Mouse (Mus musculus): ENCODE results near the gene Mroh8. TPM values are rescaled to one million over a fixed set of nuclear protein-coding genes. Genes with fewer than 3 reads are reported as not detected.
A peak's percentile ranks its signal among the peaks of the same experiment; 100 is the strongest.
"Not testable (repeated sequence)": the region's sequence is repeated elsewhere in the genome, so short reads cannot be mapped to it uniquely, and the experiment has no call there.

Gene Mroh8
- total RNA-seq, 2 experiments from 2014 or later, result 0.85 to 1.3 TPM

GRCm38 (mm10) chr2:157203459-157204365 is 75.6 kb downstream of the Mroh8 start:
- intact Hi-C loops (cut with DNase I), result loop anchor here (2.0 to 5.0 kb wide), 2 partner anchors 54 to 75 kb away; partner anchors contain the start of genes Mroh8 and Rpn2
- peak; percentile 5 to 26 for DNase-seq (ENCODE audit: low spot score in 2 of 2)

GRCm38 (mm10) chr2:157203026-157203425 is 76.3 kb downstream of the Mroh8 start:
- intact Hi-C loops (cut with DNase I), result loop anchor here (5.0 kb wide), 1 partner anchor 54 kb away; no protein-coding TSS in a partner anchor

GRCm38 (mm10) chr2:157202361-157202760 is 77.0 kb downstream of the Mroh8 start:
- DNase-seq (ENCODE audit: low spot score in 2 of 2), result no peak
- intact Hi-C loops (cut with DNase I), result loop anchor here (5.0 kb wide), 1 partner anchor 55 kb away; no protein-coding TSS in a partner anchor

More at GRCm38 (mm10) chr2:157203026-157203425, 76.3 kb downstream of the Mroh8 start:
- DNase-seq (ENCODE audit: low spot score in 2 of 2), result no peak

DNA sequence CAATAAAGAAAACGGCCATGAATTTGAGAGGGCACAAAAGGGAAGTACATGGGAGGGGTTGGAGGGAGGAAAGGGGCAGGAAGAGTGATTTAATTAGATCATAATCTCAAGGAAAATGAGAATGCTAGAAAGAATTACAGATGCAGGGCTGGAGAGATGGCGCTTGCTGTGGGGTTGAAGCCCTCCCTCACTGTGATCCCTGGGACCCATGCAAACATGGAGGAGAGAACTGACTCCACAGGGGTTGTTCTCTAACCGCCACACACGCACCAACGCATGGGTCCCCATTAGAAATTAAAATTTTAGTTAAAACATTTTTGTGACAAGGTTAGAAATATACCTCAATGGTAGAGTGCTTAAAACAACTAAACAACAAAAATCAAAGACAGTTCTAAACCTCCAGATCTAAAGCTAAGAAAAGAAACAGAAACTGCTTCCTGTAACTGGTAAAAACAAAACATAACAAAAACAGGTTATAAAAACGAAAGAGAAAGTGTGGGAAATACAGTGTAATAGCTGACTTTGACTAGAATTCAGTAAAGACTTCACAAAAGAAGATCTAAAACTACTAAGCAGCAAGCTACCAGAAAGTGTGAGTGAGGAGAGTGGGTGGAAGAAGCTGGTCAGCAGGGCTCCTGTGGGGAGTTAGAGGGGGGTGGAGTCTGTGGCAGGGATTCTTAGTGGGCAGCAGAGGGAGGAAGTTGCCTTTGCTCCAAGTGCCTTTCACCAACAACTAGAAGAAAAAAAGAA is 78.1 kb downstream of the Mroh8 start:
- intact Hi-C loops (cut with DNase I), result loop anchor here (5.0 kb wide), 1 partner anchor 56 kb away; no protein-coding TSS in a partner anchor
- DNase-seq (ENCODE audit: low spot score in 2 of 2), result no peak

DNA sequence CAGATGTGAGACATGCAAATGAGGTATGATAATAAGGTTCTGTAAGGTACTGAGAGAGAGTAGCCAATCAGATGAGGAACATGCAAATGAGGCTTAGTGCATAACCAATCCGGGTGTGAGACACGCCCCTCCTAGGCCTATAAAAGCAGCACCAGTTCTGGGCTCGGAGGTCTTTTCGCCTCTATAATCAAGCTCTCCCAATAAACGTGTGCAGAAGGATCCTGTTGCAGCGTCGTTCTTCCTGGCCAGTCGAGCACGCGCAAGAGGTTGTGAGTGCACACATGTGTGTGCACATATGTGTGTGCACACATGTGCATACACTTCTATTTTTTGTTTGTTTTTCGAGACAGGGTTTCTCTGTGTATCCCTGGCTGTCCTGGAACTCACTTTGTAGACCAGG is 80.9 kb downstream of the Mroh8 start:
- intact Hi-C loops (cut with DNase I); DNase-seq (ENCODE audit: low spot score in 2 of 2): not testable (repeated sequence)

DNA sequence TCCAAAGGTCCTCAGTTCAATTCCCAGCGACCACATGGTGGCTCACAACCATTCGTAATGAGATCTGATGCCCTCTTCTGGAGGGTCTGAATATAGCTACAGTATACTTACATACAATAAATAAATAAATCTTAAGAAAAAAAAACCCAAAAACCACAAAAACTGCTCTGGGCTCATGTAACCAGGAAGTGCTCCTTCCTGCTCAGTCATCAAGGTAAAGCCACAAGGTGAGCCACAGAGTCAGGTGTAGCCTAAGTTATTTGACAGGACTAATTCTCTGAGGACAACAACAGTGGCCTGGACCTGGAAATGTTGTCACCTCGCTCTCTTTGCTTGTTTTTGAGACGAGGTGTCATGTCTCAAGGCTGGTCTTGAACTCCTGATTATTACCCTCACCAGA is 88.7 kb downstream of the Mroh8 start:
- no peak for DNase-seq (ENCODE audit: low spot score in 2 of 2)
- intact Hi-C loops (cut with DNase I), result no loop called here

DNA sequence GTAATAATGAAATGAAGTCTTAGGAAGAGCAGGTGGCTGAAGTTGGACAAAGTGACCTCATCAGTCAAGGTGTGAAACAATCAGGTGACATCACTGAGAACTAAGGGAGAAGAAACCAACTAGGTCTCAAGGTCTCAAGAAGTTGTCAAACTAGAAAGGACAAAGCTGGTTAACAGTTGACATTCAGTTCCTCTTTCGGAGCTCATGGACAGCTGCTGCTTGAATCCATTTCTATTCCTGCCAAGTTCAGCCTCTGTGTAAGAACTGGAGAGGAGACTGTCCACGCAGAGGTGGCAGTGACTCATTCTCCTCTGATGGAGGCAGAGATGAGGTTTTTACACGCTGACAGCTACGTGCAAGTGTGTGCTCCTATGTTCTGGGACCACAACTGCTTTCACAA is 92.1 kb downstream of the Mroh8 start:
- intact Hi-C loops (cut with DNase I), result no loop called here
- DNase-seq (ENCODE audit: low spot score in 2 of 2), result no peak

DNA sequence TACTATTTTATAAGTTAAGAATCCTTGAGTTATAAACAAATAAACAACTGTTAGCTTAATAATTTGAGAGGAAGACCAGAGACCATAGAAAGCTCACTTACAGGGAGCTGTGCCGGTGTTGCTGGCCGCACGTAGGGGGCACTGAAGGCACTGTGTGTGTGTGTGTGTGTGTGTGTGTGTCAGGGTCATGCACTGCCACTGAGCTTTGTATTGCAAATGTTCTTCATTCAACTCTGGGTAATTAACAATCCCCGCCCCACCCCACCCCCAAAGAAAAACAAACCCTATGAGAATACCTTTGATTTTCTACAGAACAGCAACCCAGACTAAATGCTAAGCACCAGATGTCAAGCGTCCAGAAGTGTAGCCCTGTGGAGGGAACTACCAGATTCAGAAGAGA is 92.8 kb downstream of the Mroh8 start:
- intact Hi-C loops (cut with DNase I), result no loop called here
- DNase-seq (ENCODE audit: low spot score in 2 of 2), result no peak

- no peak for DNase-seq (ENCODE audit: low spot score in 2 of 2)
- intact Hi-C loops (cut with DNase I), result no loop called here
Observed at GRCm38 (mm10) chr2:157185022-157185660, 94.2 kb downstream of the Mroh8 start.

DNA sequence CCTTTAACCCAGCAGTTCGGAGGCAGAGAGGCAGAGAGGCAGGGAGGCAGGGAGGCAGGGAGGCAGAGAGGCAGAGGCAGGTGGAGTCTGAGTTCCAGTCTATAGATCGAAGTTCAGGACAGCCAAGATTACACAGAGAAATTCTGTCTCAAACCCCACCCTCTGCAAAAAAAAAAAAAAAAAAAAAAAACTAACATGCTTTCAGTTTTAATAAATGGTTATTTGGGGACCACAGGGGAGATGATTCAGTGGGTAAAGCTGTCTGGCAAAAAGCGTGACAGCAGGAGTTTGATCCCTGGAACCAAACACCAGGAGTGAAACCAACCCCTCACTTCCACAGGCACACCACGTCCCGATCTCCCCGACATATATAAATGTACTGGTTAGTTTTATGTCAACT is 101.2 kb downstream of the Mroh8 start:
- intact Hi-C loops (cut with DNase I), result no loop called here
- DNase-seq (ENCODE audit: low spot score in 2 of 2), result no peak

DNA sequence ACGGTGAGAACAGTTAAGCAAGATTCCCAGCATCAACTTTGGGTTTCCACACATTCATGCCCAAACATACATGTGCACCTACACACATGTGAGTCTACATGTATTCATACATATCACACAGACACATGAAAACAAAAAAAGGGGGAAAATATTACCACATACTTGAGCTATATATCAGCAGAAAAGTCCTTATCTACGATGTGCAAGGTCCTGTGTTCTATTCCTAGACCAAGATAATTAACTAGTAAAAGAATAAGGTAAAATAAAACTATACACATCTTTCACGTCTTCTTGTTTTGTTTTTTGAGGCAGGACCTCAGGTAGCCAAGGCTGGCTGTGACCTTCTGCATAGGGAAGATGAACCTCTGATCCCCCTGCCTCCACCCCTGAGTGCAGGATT is 103.1 kb downstream of the Mroh8 start:
- no peak for DNase-seq (ENCODE audit: low spot score in 2 of 2)
- intact Hi-C loops (cut with DNase I), result no loop called here

DNA sequence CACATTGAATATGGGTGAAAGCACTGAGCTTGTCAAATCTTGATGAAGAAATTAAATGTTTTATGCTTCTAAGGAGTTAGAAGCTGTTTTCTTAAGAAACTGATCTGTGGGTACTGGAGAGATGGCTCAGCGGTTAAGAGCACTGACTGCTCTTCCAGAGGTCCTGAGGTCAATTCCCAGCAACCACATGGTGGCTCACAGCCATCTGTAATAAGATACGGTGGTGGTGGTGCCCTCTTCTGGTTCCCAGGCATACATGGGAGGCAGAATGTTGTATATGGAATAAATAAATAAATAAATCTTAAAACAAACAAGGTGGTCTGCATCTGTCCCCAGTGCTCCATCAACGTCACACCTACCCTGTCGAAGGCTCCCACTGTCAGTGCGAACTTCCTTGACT is 104.9 kb downstream of the Mroh8 start:
- DNase-seq (ENCODE audit: low spot score in 2 of 2), result no peak
- intact Hi-C loops (cut with DNase I), result no loop called here

- DNase-seq (ENCODE audit: low spot score in 2 of 2), result no peak
- intact Hi-C loops (cut with DNase I), result no loop called here
Observed at GRCm38 (mm10) chr2:157173555-157173954, 105.8 kb downstream of the Mroh8 start.

DNA sequence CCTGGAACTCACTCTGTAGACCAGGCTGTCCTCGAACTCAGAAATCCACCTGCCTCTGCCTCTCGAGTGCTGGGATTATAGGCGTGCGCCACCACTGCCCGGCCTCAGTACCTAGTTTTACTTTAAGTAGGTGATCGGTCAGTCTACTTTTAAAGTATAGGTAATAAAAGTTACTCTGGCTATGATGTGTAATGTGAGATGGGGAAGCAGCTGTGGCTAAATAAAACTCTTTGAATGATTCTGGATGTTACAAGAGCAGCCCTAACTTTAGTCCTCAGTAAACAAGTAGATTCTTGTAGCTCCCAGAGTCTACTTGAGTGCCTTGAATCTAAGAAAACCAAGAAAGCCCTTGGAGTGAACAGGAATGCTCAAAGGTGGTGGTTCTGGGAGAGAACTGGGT is 106.4 kb downstream of the Mroh8 start:
- intact Hi-C loops (cut with DNase I), result no loop called here

GRCm38 (mm10) chr2:157170626-157171025 is 108.7 kb downstream of the Mroh8 start:
- intact Hi-C loops (cut with DNase I), result no loop called here
- no peak for DNase-seq (ENCODE audit: low spot score in 2 of 2)

More for the DNA sequence above, 106.4 kb downstream of the Mroh8 start:
- DNase-seq (ENCODE audit: low spot score in 2 of 2), result no peak

DNA sequence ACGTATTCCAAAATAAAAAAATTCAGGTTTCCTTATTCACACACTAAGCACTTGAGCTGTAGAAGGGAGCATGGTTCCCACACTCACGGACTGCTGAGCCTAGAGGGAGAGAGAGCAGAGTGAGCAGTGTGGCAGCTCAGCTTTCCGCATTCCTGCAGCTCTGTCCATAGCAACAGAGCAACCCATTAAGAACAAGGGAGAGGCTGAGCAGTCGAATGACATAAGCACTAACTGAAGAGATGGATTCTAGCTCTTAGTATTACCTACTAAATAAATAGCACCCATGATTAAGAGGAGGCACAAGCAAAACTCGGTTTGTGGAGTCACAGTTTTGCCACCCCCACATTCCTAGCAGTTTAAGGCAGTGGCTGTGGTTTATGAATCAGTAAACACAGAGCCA is 109.2 kb downstream of the Mroh8 start:
- peak; percentile 18 to 31 for DNase-seq (ENCODE audit: low spot score in 2 of 2)
- intact Hi-C loops (cut with DNase I), result no loop called here

DNA sequence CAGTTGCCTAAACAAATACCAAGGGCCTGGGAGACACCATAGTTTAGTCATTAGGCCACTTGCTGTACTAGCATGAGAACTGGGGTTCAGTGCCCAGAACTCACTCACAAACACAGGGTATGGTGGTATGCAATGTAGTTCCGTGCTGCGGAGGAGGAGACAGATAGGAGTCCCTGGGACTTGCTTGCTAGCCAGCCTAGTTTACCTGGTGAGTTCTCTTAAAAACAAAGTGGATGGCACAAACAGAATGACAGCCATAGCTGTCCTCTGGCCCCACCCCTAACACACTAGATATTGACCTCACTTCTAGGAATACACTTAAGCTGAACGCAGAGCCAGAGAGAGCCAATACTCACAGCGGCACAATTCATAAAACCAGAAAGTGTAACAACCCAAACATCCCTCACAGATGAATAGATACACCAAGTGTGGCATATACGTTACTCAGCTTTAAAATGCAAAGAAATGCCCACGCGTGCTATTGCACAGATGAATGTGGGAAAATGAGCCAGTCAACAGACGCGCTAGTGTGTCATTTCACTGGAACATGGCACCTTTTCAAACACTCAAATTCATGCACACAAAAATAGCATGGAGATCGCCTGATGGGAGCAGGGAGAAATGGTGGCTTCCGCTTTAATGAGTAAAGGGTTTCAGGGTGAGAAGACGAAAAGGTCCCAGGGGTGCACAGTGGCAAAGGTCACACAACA is 112.8 kb downstream of the Mroh8 start:
- intact Hi-C loops (cut with DNase I), result no loop called here

DNA sequence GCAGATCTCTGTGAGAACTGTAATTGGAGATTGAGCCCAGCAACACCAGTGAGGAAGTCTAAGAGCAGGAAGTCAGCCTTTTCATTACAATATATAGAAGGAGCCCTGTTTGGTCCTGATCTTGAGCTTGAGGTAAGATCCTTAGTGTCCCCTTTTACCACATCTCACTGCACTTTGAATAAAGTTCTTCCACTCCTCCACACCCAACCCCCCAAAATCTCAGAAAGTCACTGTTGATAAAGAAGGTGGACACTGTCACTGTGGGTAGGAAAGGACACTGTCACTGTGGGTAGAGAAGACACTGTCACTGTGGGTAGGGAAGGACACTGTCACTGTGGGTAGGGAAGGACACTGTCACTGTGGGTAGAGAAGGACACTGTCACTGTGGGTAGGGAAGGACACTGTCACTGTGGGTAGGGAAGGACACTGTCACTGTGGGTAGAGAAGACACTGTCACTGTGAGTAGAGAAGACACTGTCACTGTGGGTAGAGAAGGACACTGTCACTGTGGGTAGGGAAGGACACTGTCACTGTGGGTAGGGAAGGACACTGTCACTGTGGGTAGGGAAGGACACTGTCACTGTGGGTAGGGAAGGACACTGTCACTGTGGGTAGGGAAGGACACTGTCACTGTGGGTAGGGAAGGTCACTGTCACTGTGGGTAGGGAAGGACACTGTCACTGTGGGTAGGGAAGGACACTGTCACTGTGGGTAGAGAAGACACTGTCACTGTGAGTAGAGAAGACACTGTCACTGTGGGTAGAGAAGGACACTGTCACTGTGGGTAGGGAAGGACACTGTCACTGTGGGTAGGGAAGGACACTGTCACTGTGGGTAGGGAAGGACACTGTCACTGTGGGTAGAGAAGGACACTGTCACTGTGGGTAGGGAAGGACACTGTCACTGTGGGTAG is 113.8 kb downstream of the Mroh8 start:
- intact Hi-C loops (cut with DNase I); DNase-seq (ENCODE audit: low spot score in 2 of 2): not testable (repeated sequence)

More for the DNA sequence above, 112.8 kb downstream of the Mroh8 start:
- DNase-seq (ENCODE audit: low spot score in 2 of 2), result peak; percentile 25 to 66

Data from left cerebral cortex, postnatal 14 days (tissue).